Mouse (Mus musculus): ENCODE measurements at regions not wholly inside any gene's neighbourhood (a gene's known extent, or its start where the extent isn't known, plus 50 kb on each side); places are given as distances from the start of the nearest gene placed in this dataset.

DNA sequence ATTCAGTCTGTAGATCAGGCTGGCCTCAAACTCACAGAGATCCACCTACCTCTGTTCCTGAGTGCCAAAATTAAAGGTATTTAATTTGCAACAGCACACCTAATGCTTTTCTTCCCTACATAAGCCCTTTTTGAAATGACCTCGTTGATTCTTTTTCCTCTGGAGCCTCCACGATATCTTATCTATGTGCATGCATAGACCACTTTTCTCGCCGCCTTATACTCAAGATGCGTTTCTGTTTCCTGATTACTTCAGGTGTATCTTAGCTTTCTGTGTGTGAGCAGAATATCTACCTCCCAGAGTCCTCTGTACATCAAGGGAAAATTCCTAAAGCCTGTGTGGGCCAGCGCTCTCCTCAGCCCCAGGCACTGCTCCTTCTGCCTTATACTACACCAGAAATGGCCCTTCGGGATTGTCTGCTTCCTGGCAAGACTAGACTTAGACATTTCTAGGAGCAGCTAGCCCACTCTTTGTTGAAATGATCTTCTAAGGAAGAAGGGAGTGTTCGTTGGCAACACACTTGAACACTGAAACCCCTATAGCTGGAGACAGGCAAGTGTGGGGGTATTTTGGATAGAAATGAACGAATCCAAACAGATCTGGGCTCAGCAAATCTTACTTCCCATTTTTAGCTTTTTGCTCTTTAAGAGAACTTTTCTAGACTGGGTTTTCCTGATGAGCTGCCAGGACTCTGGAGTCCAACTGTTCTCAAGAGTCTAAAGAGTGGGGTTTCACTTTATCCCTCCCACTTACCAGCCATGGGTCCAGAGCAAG is 54.0 kb upstream of the Rbm15 start:
- no peak for ATAC-seq (replicated peaks; ENCODE audit: low read depth, poor library complexity, severe bottlenecking)

DNA sequence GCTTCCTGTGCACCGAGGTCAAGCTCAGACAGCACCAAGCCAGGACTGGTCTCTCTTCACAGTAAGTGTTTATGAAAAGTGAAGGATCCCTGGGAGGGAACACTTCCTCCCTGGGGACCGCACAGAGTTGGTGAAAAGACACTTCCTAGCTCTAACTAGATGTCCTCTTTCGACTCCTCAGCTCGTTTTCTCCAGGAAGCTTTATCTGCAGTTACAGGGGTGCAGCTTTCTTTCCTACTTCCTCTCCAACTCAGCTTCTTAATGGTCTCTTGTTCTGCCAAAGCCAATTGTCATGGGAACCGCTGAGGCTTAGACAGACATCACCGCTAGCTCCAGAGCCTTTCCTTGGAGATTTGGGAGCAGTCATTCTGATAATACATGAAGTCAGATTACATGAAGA is 53.0 kb upstream of the Rbm15 start:
- ATAC-seq (replicated peaks; ENCODE audit: low read depth, poor library complexity, severe bottlenecking), result peak; percentile 78
